In genomic region chr14:22578224-22578623, GRCm38 (mm10) we compare ENCODE assay signal across 8 mouse cellular contexts.
DNase-seq lines count a peak whose midpoint lies in the region; ATAC-seq and TF ChIP-seq lines count a peak whose summit lies in the region.

No protein-coding gene starts in this region.

- POLR2A ChIA-PET in Patski (lab: Charles Lee), result interaction anchor here (0.6 to 2.5 kb wide), 2 partner anchors 411 to 593 kb away, joined by 3 to 6 read pairs; no protein-coding TSS in a partner anchor

- no peak overlapping the region for H3K4me3 ChIP-seq in hindbrain, embryonic 15.5 days

- H3K27me3 ChIP-seq in Patski, result no peaks in the 10 kb centered on the region
- H3K27me3 ChIP-seq in hindbrain, embryonic 15.5 days, result no peaks in the 10 kb centered on the region

- peak; percentile 46 for DNase-seq in Patski (ENCODE audit: low read depth, low spot score)
- DNase-seq in cerebellum, adult 9-10 months, result peak; percentile 74
- DNase-seq in frontal cortex, postnatal 25 days (ENCODE audit: low spot score in 2 of 2), result peak; percentile 81 to 82
- peak; percentile 86 to 87 for DNase-seq in layer of hippocampus, postnatal 36 days
- DNase-seq in right cerebral cortex, postnatal 10 days (ENCODE audit: low spot score in 2 of 2), result peak; percentile 87 to 93
- DNase-seq in urinary bladder, postnatal 14 days (ENCODE audit: low spot score), result peak; percentile 84

- WGBS in hindbrain, embryonic 15.5 days, result 16% methylated on average over 6 of the region's 6 CpGs

- no peak overlapping the region for H3K9ac ChIP-seq in hindbrain, embryonic 15.5 days

- H3K4me1 ChIP-seq in hindbrain, embryonic 15.5 days (replicated peaks), result peaks cover 25% of the 10 kb centered on the region

- H3K9me3 ChIP-seq in hindbrain, embryonic 15.5 days, result no peaks in the 10 kb centered on the region

- ATAC-seq in Patski, result no peak
- peak; percentile 29; the same call in 1 of the 2 replicates for ATAC-seq in hindbrain, embryonic 15.5 days (ENCODE audit: low FRiP score, low read depth)
- ATAC-seq in megakaryocyte progenitor cell, adult 5-6 weeks (replicated peaks; ENCODE audit: poor library complexity), result peak; percentile 80

- peak overlapping the region; percentile 40 for H3K4me2 ChIP-seq in hindbrain, embryonic 15.5 days

- TF ChIP-seq CTCF in Patski (IDR thresholded peaks at IDR 0.05), result peak; percentile 97

- no peaks in the 10 kb centered on the region for H3K36me3 ChIP-seq in hindbrain, embryonic 15.5 days

- in situ Hi-C loops in Patski (cut with MboI; ENCODE audit: low pct_unique_long_range_greater_than_20kb), result loop anchor here (25.0 kb wide), 1 partner anchor 834 kb away; no protein-coding TSS in a partner anchor

- CTCF ChIA-PET in Patski (lab: Charles Lee), result interaction anchor here (0.7 to 3.8 kb wide), 10 partner anchors 8 to 591 kb away, joined by 3 to 21 read pairs (median 6); no protein-coding TSS in a partner anchor

- H3K27ac ChIP-seq in hindbrain, embryonic 15.5 days (replicated peaks), result no peak overlapping the region
